Mouse (Mus musculus) neural tube, embryonic 13.5 days (tissue): ENCODE data around the gene Scamp1. TPM values are rescaled to one million over a fixed set of nuclear protein-coding genes. Genes with fewer than 3 reads are reported as not detected.

ENCODE experiments used
- ATAC-seq: fragments of 200-750 bp; cut with Nextera tagmentation; 2 replicates; pipeline ENCODE4 v1.8.0; 2017; ENCODE audit warnings: low read depth, mild to moderate bottlenecking, moderate TSS enrichment, moderate library complexity
- H3K27ac ChIP-seq: fragments of 300-500 bp; sonication (generic); replicated peaks from 2 replicates; pipeline ENCODE4 v1.5.1; 2015; ENCODE audit warnings: moderate library complexity, mild to moderate bottlenecking, inconsistent platforms
- H3K27me3 ChIP-seq: fragments of 300-500 bp; sonication (generic); 2 replicates; pipeline ENCODE4 v1.6.1; 2015; ENCODE audit warnings: mild to moderate bottlenecking, inconsistent platforms
- H3K36me3 ChIP-seq: fragments of 300-500 bp; sonication (generic); 2 replicates; pipeline ENCODE4 v1.6.1; 2015; ENCODE audit warnings: mild to moderate bottlenecking, inconsistent platforms
- H3K4me1 ChIP-seq: fragments of 300-500 bp; sonication (generic); replicated peaks from 2 replicates; pipeline ENCODE4 v1.6.1; 2015; ENCODE audit warnings: inconsistent platforms
- H3K4me2 ChIP-seq: fragments of 300-500 bp; sonication (generic); 2 replicates; pipeline ENCODE4 v1.6.1; 2015; ENCODE audit warnings: inconsistent platforms, mild to moderate bottlenecking, moderate library complexity
- H3K4me3 ChIP-seq: fragments of 300-500 bp; sonication (generic); 2 replicates; pipeline ENCODE4 v1.5.1; 2015; ENCODE audit warnings: mild to moderate bottlenecking, inconsistent platforms
- H3K9ac ChIP-seq: fragments of 300-500 bp; sonication (generic); 2 replicates; pipeline ENCODE4 v1.6.1; 2015; ENCODE audit warnings: moderate library complexity, mild to moderate bottlenecking, inconsistent platforms
- H3K9me3 ChIP-seq: fragments of 300-500 bp; sonication (generic); 2 replicates; pipeline ENCODE4 v1.6.1; 2016; ENCODE audit warnings: inconsistent platforms
- whole genome bisulfite sequencing: fragments of 180-500 bp; shearing (Covaris S2); methylation state at CpG from one replicate; pipeline ENCODE4 v1.1.7; 2015; 5-methylcytosine and 5-hydroxymethylcytosine counted together
- polyA plus RNA-seq: library from polyadenylated mRNA; unstranded; fragments of >200 nt; fragmentation: Nextera tagmentation; extraction: Ambion mirVana; gene quantifications from 2 replicates; pipeline ENCODE4 v1.2.1, GENCODE M21; 2015

Gene Scamp1
- polyA plus RNA-seq, 1 experiment from 2014 or later, result 111 TPM

DNA sequence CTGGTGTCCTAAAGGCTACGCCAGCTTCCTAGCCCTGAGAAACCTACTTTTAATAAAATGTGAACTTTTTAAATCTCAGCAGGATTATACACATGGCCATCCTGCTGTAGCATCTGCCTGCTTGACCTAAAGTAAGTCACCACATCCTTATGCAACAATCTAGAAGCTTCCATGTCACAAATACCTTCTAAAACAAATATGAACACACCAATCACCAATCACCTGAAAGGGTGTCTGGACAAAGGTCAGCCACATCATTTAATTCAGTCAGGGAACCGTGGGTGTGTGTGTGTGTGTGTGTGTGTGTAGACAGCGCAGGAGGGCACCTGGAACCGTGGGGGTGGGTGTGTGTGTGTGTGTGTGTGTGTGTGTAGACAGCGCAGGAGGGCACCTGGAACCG is 35.5 kb downstream of the Scamp1 start:
- H3K4me3 ChIP-seq, result no peak overlapping the region
- H3K4me1 ChIP-seq, result no peaks in the 10 kb centered on the region
- no peaks in the 10 kb centered on the region for H3K9me3 ChIP-seq
- no peaks in the 10 kb centered on the region for H3K27me3 ChIP-seq
- no peaks in the 10 kb centered on the region for H3K36me3 ChIP-seq
- H3K27ac ChIP-seq, result no peak overlapping the region
- H3K9ac ChIP-seq, result no peak overlapping the region
- ATAC-seq, result no peak
- 92% methylated on average over 5 of the region's 6 CpGs for WGBS
- no peak overlapping the region for H3K4me2 ChIP-seq

DNA sequence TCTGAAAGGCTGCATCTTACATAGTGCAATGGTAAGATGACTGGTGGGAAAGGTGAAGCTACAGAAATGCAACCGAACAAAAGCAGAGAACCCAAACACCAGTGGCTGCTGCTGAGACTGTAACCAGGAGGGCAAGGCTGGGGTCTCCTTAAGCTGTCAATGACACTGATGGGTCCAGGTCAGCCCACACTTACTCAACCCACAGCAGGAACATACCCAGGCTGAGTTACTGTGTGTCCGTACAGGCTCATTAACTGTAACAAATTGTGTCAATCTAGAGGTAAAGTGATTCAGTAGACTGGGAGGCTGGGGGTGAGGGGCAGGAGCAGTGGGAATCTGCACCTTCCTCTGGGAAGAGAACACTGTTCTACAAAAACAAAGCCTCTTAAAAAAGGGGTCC is 42.8 kb downstream of the Scamp1 start:
- ATAC-seq, result no peak
- H3K9ac ChIP-seq, result no peak overlapping the region
- H3K27me3 ChIP-seq, result no peaks in the 10 kb centered on the region
- H3K27ac ChIP-seq, result no peak overlapping the region
- H3K9me3 ChIP-seq, result no peaks in the 10 kb centered on the region
- no peak overlapping the region for H3K4me2 ChIP-seq
- peaks cover 13% of the 10 kb centered on the region; the same call in 1 of the 2 replicates for H3K4me1 ChIP-seq
- no peaks in the 10 kb centered on the region for H3K36me3 ChIP-seq
- H3K4me3 ChIP-seq, result no peak overlapping the region
- 58% methylated on average over 2 of the region's 2 CpGs for WGBS

DNA sequence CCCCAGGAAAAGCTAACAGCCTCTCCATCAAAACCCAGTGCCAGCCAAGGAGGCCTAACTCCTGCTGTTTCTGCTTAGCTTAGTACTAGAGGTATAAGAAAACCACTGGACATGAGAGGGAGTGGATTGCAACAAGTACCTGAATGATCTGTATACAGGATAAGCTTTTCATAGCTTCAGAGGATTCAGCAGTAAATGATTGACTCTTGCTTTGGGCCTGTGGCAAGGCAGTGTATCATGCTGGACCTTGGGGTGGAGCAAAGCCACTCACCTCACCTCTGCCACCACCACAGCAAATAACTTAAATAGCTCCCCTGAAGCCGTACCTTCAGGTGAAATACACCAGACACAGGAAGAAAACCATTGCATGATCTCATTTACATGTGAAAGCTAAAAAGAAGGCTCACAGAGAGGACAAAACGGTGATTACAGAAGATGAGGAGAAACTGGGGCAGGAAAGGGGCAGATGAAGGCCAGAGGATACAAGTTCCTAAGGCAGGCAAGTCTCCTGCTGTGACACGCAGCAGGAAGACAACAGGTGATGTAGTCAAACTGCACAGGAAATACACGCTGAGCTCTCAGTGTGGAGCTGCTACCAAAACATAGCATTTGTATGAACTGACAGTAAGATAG is 43.6 kb downstream of the Scamp1 start:
- H3K36me3 ChIP-seq, result no peaks in the 10 kb centered on the region
- 40% methylated on average over 4 of the region's 4 CpGs for WGBS
- H3K4me2 ChIP-seq, result no peak overlapping the region
- H3K4me3 ChIP-seq, result no peak overlapping the region
- H3K4me1 ChIP-seq, result peaks cover 13% of the 10 kb centered on the region; the same call in 1 of the 2 replicates
- no peak overlapping the region for H3K9ac ChIP-seq
- ATAC-seq, result no peak
- no peaks in the 10 kb centered on the region for H3K27me3 ChIP-seq
- no peak overlapping the region for H3K27ac ChIP-seq
- H3K9me3 ChIP-seq, result no peaks in the 10 kb centered on the region

DNA sequence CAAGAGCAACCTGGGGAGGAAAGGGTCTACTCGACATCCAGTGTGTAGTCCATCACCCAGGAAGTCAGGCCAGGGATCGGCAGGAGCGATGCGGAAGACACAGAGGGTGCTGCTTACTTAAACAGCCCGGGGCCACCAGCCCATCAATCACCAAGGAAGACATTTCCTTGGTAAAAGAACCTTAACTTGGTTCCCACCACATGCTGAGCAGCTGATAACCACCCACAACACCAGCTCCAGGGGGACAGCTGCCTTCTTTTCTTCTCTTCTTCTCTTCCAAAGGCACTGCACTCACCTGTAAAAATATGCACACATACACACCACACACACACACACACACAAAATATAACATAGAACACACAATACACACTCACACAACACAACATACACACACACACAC is 44.8 kb downstream of the Scamp1 start:
- no peak for ATAC-seq
- Histone ChIP-seq H3K4me1 (peaks cover 13% of the 10 kb centered on the region; the same call in 1 of the 2 replicates), H3K27ac (no peak overlapping the region), H3K4me3 (no peak overlapping the region), H3K4me2 (no peak overlapping the region), H3K9ac (no peak overlapping the region), H3K27me3 (no peaks in the 10 kb centered on the region), H3K9me3 (no peaks in the 10 kb centered on the region), H3K36me3 (no peaks in the 10 kb centered on the region)
- 23% methylated on average over 5 of the region's 5 CpGs for WGBS

DNA sequence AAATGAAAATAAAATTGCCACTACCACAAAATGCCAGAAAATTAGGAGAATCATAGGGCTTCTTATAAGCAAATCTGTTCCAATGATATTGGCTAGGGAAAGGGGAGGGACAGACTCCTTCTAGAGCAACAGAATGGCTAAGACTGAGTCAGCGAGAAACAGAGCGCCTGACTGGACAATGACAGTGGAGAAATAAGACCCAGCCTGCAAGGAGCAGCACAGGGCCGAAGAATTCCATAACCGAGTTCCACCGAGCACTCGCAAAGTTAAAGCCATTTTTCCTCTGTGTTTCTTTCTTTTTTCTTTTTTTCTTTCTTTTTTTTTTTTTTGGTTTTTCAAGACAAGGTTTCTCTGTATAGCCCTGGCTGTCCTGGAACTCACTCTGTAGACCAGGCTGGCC is 45.5 kb downstream of the Scamp1 start:
- 80% methylated on average over 6 of the region's 6 CpGs for WGBS
- H3K9me3 ChIP-seq, result no peaks in the 10 kb centered on the region
- ATAC-seq, result no peak
- H3K4me3 ChIP-seq, result no peak overlapping the region
- H3K27me3 ChIP-seq, result no peaks in the 10 kb centered on the region
- H3K27ac ChIP-seq, result no peak overlapping the region
- H3K9ac ChIP-seq, result no peak overlapping the region
- H3K4me1 ChIP-seq, result peaks cover 13% of the 10 kb centered on the region; the same call in 1 of the 2 replicates
- H3K4me2 ChIP-seq, result no peak overlapping the region
- no peaks in the 10 kb centered on the region for H3K36me3 ChIP-seq

- Histone ChIP-seq H3K4me2 (no peak overlapping the region), H3K9me3 (no peaks in the 10 kb centered on the region), H3K27me3 (no peaks in the 10 kb centered on the region), H3K4me3 (no peak overlapping the region), H3K4me1 (peaks cover 13% of the 10 kb centered on the region; the same call in 1 of the 2 replicates), H3K27ac (no peak overlapping the region), H3K36me3 (no peaks in the 10 kb centered on the region), H3K9ac (no peak overlapping the region)
- no peak for ATAC-seq
- WGBS, result 69% methylated on average over 4 of the region's 4 CpGs
These were observed 46.2 kb downstream of the Scamp1 start for GRCm38 (mm10) chr13:94239488-94239887.

- no peak overlapping the region for H3K4me2 ChIP-seq
- H3K9me3 ChIP-seq, result no peaks in the 10 kb centered on the region
- no peak overlapping the region for H3K27ac ChIP-seq
- no peaks in the 10 kb centered on the region for H3K27me3 ChIP-seq
- H3K9ac ChIP-seq, result no peak overlapping the region
- H3K36me3 ChIP-seq, result peaks cover 17% of the 10 kb centered on the region
- 94% methylated on average over 14 of the region's 14 CpGs for WGBS
- no peak for ATAC-seq
- no peaks in the 10 kb centered on the region for H3K4me1 ChIP-seq
- no peak overlapping the region for H3K4me3 ChIP-seq
These were observed 53.8 kb downstream of the Scamp1 start for GRCm38 (mm10) chr13:94231871-94232270.

DNA sequence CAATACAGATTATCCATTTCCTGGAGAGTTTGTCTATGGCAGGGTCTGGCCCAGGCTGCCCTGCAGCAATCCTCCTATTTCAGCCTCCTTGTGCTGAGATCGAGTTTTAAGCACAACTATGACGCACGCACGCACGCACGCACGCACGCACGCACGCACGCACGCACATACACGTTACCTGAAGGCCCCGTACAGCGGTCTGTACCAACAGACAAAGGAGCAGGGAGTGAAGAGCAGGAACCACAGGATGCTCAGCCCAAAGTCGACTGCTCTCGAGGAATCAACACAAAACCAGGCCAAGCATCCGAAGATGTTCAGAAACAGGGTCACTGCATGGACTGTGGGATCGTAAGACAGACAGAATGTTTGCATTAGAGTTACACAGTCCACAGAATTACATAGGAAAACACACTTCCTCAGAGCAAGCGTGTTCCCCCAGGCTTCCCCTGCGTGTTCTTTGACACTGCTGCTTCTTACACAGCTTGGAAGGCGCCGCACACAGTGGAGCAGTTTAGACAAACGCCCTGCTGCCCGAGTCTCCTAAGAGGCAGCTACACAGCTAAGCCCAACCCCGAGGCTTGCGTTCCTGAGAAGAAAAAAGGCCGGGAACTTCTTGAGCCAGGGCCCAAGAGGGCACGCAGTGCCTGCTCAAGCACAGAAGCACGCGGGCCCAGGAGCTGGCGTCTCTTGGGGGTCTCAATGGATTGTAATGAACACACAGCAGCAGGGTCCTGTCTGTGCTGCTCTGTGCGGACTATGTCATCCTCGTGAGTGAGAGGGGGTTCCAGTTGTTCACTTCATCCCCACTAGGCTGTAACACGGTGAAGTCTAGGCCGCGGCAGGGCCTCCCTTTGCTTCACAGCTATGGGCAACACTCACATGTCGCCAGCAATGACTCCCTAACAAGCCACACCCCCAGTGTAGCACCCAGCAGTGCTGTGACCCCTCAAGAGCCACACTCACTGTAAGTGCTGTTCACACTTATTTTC is 60.6 kb downstream of the Scamp1 start:
- Histone ChIP-seq H3K27me3 (no peaks in the 10 kb centered on the region), H3K4me2 (no peak overlapping the region), H3K36me3 (peaks cover 47% of the 10 kb centered on the region), H3K27ac (no peak overlapping the region), H3K9me3 (no peaks in the 10 kb centered on the region), H3K4me3 (no peak overlapping the region), H3K4me1 (no peaks in the 10 kb centered on the region), H3K9ac (no peak overlapping the region)
- 95% methylated on average over 38 of the region's 38 CpGs for WGBS
- ATAC-seq, result 0 out of 2 replicates have a peak, but pooled peaks have one; percentile 27

GRCm38 (mm10) chr13:94223609-94224008 is 62.0 kb downstream of the Scamp1 start:
- Histone ChIP-seq H3K9ac (no peak overlapping the region), H3K27ac (no peak overlapping the region), H3K4me2 (no peak overlapping the region), H3K4me3 (no peak overlapping the region), H3K36me3 (peaks cover 40% of the 10 kb centered on the region), H3K4me1 (no peaks in the 10 kb centered on the region), H3K9me3 (no peaks in the 10 kb centered on the region), H3K27me3 (no peaks in the 10 kb centered on the region)
- ATAC-seq, result no peak
- 73% methylated on average over 14 of the region's 14 CpGs for WGBS

GRCm38 (mm10) chr13:94212716-94213115 is 72.9 kb downstream of the Scamp1 start:
- Histone ChIP-seq H3K27me3 (no peaks in the 10 kb centered on the region), H3K36me3 (peaks cover 29% of the 10 kb centered on the region), H3K27ac (no peak overlapping the region), H3K9me3 (no peaks in the 10 kb centered on the region), H3K9ac (no peak overlapping the region), H3K4me3 (no peak overlapping the region), H3K4me2 (no peak overlapping the region), H3K4me1 (peaks cover 11% of the 10 kb centered on the region)
- 79% methylated on average over 2 of the region's 2 CpGs for WGBS
- ATAC-seq, result no peak

DNA sequence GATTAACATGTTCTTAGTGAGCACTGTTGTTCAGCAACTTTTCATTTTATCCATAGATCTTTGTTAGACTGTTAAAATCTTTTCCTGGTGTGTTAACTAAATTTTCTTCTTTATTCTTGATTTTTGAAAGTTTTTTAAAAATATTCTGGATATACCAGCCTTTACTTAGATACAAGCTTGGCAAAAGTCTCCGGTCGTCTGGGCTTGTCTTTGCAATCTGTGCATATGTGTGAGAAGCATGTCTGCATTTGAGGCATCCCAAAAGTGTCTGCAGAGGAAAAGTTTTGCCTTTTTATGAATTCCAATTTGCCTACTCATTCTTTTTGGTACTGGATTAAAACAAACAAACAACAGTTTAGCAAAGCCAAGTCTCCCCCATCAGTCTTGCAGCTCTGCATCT is 73.5 kb downstream of the Scamp1 start:
- Histone ChIP-seq H3K27me3 (no peaks in the 10 kb centered on the region), H3K9me3 (no peaks in the 10 kb centered on the region), H3K4me1 (peaks cover 11% of the 10 kb centered on the region), H3K4me3 (no peak overlapping the region), H3K27ac (no peak overlapping the region), H3K9ac (no peak overlapping the region), H3K4me2 (no peak overlapping the region), H3K36me3 (peaks cover 31% of the 10 kb centered on the region)
- 94% methylated on average over 2 of the region's 2 CpGs for WGBS
- ATAC-seq, result no peak
